Mouse (Mus musculus): ENCODE measurements around the gene Fnbp1.

DNA sequence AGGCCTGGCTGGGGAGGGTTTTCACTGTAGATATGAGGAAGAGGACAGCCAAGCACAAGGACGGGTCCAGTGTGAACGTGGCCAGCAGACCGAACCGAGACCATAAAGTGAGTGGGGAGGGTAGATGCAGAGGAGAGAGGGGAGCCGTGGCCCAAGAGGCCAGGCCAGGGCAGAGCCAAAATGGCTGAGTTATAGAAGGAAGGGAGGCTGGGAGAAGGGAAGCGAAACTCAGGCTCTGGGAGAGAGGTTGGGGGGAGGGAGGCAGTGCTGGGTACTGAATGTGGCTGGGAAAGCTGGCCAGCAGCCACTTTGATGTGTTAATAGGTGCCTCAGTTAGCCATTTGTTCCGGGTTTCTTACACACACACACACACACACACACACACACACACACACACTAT, 14.6 kb downstream of the Fnbp1 start:
- TF ChIP-seq CTCF (IDR thresholded peaks at IDR 0.05; ENCODE audit: low read depth, low read length) (no peak), POLR2AphosphoS5 (IDR thresholded peaks at IDR 0.05; ENCODE audit: insufficient replicate concordance, low read depth, low read length) (no peak), GATA1 (IDR thresholded peaks at IDR 0.05; ENCODE audit: borderline replicate concordance, low read length) (no peak)

Data from G1E (cell line).